Mouse (Mus musculus) stomach, embryonic 15.5 days (tissue): ENCODE measurements at regions not wholly inside any gene's neighbourhood (a gene's known extent, or its start where the extent isn't known, plus 50 kb on each side); places are given as distances from the start of the nearest gene placed in this dataset.

Source experiments
- ATAC-seq: fragments of 200-750 bp; cut with Nextera tagmentation; 2 replicates; pipeline ENCODE4 v1.8.0; 2017; ENCODE audit warnings: low read depth, moderate number of reproducible peaks, moderate TSS enrichment; ENCODE audit not compliant: insufficient read depth, low FRiP score
- H3K27ac ChIP-seq: fragments of 300-500 bp; sonication (generic); 2 replicates; pipeline ENCODE4 v1.5.1; 2015; ENCODE audit warnings: mild to moderate bottlenecking, inconsistent platforms
- H3K27me3 ChIP-seq: fragments of 300-500 bp; sonication (generic); replicated peaks from 2 replicates; pipeline ENCODE4 v1.6.1; 2015; ENCODE audit warnings: inconsistent platforms
- H3K36me3 ChIP-seq: fragments of 300-500 bp; sonication (generic); 2 replicates; pipeline ENCODE4 v1.6.1; 2015; ENCODE audit warnings: inconsistent platforms
- H3K4me1 ChIP-seq: fragments of 300-500 bp; sonication (generic); 2 replicates; pipeline ENCODE4 v1.6.1; 2015; ENCODE audit warnings: inconsistent platforms
- H3K4me2 ChIP-seq: fragments of 300-500 bp; sonication (generic); 2 replicates; pipeline ENCODE4 v1.6.1; 2015; ENCODE audit warnings: mild to moderate bottlenecking, inconsistent platforms
- H3K4me3 ChIP-seq: fragments of 300-500 bp; sonication (generic); replicated peaks from 2 replicates; pipeline ENCODE4 v1.5.1; 2015; ENCODE audit warnings: inconsistent platforms
- H3K9ac ChIP-seq: fragments of 300-500 bp; sonication (generic); 2 replicates; pipeline ENCODE4 v1.6.1; 2015; ENCODE audit warnings: inconsistent platforms
- H3K9me3 ChIP-seq: fragments of 300-500 bp; sonication (generic); 2 replicates; pipeline ENCODE4 v1.6.1; 2016; ENCODE audit warnings: inconsistent platforms
- WGBS: fragments of 180-500 bp; shearing (Covaris S2); methylation state at CpG from one replicate; pipeline ENCODE4 v1.1.7; 2015; 5-methylcytosine and 5-hydroxymethylcytosine counted together

DNA sequence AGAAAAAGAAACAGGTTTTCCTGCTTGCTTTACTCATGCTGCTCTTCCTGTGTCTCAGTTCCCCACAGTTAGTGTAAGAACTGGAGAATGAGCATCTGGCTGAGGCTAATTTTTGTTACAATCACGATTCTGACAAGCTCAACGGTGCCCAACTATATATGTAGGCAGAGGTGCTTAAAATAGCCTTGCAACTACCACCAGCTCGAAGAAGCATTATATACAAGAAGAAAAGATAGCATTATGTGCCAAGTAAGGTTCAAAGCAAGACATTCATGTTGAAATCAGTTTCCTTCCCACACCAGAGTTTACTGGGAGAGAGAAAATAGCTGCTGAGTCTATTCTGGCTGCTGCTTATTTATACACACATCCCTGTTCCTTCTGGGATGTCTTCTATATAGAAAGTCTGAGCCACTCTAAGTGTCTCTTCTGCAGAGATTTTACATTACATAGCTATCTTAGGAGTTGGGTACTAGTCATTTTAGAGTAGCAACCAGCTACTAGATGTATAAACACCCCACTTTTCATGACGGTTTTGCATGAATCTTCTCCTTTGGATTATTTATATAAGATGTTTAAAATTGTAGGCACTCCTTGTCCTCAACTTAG, 568.2 kb upstream of the Plxna2 start:
- no peak overlapping the region for H3K4me2 ChIP-seq
- no peaks in the 10 kb centered on the region for H3K27me3 ChIP-seq
- H3K9ac ChIP-seq, result no peak overlapping the region
- no peaks in the 10 kb centered on the region for H3K9me3 ChIP-seq
- H3K36me3 ChIP-seq, result no peaks in the 10 kb centered on the region
- no peak overlapping the region for H3K4me3 ChIP-seq
- H3K4me1 ChIP-seq, result no peaks in the 10 kb centered on the region
- no peak for ATAC-seq
- H3K27ac ChIP-seq, result no peak overlapping the region
- WGBS, result 49% methylated on average over 4 of the region's 4 CpGs

DNA sequence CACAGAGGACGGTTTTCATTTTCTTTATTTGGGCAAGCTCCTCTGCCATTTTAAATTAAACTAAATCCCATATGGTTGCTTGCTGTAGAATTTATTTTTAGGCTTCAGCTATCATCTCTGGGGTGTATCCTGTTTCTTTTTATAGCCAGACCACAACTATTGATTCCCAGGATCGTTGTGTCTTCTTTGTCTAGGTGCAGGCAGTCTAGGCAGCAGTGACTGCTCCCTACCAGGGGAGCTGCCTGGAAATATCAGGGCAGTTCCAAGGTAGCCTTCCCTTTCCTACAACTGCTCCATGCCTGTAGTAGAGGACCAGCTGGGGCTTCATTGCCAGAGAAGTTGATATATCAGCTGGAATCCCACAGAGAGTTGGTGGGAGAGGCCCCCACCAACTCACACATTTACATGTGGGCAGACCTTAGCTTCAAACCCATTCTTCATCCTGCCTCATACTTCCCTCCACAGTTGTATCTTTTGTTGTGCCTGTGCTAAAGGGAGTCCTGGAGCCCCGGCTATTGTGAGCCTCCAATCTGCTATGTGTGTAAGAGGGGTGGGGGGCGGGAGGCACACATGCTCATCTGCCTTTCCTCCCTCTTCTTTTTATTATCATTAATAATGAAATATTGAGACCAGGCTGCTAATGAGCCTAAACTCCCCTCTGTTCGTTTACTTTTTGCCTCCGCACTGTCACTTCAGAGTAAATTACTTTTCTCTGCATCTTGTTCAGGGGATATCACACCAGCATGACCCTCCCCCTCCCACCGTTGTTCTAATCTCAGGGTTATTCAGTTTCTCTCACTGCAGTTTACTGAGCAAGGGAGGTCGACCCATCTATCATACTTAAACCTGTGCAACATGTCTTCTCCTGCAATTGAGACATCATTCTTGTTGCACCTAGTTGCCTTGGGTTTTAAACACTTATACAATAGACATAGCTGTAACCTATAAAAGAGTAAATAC, 576.3 kb upstream of the Plxna2 start:
- WGBS, result 33% methylated on average over 8 of the region's 8 CpGs
- H3K9ac ChIP-seq, result no peak overlapping the region
- H3K27me3 ChIP-seq, result no peaks in the 10 kb centered on the region
- H3K4me3 ChIP-seq, result no peak overlapping the region
- no peaks in the 10 kb centered on the region for H3K36me3 ChIP-seq
- no peaks in the 10 kb centered on the region for H3K9me3 ChIP-seq
- no peak overlapping the region for H3K4me2 ChIP-seq
- H3K27ac ChIP-seq, result no peak overlapping the region
- ATAC-seq, result no peak
- no peaks in the 10 kb centered on the region for H3K4me1 ChIP-seq

DNA sequence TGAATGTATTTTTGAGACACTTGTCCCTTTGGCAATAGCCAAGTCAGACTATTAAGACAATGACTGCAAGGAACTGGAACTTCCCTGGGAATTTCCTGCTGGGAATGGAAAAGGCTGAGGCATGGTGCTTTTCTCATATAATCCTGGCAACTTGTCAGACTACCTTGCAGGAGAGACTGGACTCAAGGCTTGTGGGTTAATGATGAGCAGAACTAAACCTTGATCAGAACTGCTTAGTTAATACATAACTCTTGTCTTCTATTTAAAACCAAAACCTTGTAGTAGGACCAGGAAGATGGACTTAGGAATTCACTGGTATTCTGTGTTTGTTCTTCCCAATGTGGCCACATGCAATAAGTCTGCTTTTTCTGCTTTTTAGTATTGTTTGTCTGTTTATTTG, 579.3 kb upstream of the Plxna2 start:
- Histone ChIP-seq H3K9ac (no peak overlapping the region), H3K9me3 (no peaks in the 10 kb centered on the region), H3K27ac (no peak overlapping the region), H3K4me2 (no peak overlapping the region), H3K36me3 (no peaks in the 10 kb centered on the region), H3K27me3 (no peaks in the 10 kb centered on the region), H3K4me1 (no peaks in the 10 kb centered on the region), H3K4me3 (no peak overlapping the region)
- no peak for ATAC-seq

DNA sequence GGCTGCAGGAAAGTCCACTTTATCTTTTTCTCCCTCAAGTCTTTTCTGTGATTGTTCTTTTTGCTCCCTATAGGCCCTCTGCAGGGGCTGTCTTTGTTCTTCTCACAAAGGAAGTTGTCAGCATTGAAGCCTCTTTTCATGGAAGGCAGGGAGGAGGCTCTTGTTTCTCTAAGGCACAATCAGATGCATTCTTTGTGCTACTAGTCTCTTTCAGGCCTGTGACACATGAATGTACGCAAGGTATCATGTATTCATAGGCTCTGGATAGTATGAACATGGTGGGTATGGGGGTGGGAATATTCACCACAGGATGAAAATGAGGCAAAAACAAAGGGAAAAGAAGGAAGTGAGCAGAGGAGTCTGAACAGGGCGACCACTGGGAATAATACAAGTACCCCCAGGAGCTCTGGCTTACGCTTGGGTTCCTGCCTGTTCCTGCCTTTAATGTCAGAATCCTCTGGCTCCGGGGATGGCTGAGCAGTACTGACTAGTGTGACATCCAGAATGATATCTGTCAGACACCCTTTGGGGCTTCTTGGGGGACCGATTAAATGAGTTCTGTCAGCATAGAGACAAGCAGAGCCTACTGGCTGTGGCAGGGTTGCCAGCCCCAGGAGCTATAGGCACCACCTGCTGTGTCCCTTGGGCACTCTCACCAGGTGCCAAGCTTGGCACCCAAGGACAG, 583.7 kb upstream of the Plxna2 start:
- Histone ChIP-seq H3K4me3 (no peak overlapping the region), H3K36me3 (no peaks in the 10 kb centered on the region), H3K4me1 (no peaks in the 10 kb centered on the region), H3K9me3 (no peaks in the 10 kb centered on the region), H3K4me2 (no peak overlapping the region), H3K27ac (no peak overlapping the region), H3K9ac (no peak overlapping the region), H3K27me3 (no peaks in the 10 kb centered on the region)
- WGBS, result 76% methylated on average over 5 of the region's 5 CpGs
- ATAC-seq, result no peak

DNA sequence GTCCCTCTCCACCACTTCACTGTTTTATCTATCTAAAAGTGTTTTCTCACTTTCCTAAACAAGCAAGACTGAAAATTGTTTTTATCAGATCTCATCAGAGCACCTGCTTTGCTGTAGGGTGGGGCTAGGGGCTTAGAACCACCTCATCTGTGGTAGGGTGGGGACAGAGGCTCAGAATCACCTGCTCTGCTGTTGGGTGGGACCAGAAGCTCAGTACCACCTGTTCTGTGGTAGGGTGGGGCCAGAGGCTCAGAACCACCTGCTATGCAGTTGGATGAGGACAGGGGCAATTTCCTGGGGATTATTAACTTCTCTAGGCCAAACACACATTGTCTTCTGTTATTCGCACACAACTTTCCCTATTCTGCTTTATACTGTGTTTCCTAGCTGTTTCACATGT, 585.4 kb upstream of the Plxna2 start:
- no peak overlapping the region for H3K4me2 ChIP-seq
- no peaks in the 10 kb centered on the region for H3K9me3 ChIP-seq
- H3K36me3 ChIP-seq, result no peaks in the 10 kb centered on the region
- no peak overlapping the region for H3K27ac ChIP-seq
- H3K27me3 ChIP-seq, result no peaks in the 10 kb centered on the region
- no peak overlapping the region for H3K4me3 ChIP-seq
- no peak overlapping the region for H3K9ac ChIP-seq
- H3K4me1 ChIP-seq, result no peaks in the 10 kb centered on the region
- no peak; the same call in 1 of the 2 replicates for ATAC-seq
- 100% methylated on average over 1 of the region's 1 CpGs for WGBS

DNA sequence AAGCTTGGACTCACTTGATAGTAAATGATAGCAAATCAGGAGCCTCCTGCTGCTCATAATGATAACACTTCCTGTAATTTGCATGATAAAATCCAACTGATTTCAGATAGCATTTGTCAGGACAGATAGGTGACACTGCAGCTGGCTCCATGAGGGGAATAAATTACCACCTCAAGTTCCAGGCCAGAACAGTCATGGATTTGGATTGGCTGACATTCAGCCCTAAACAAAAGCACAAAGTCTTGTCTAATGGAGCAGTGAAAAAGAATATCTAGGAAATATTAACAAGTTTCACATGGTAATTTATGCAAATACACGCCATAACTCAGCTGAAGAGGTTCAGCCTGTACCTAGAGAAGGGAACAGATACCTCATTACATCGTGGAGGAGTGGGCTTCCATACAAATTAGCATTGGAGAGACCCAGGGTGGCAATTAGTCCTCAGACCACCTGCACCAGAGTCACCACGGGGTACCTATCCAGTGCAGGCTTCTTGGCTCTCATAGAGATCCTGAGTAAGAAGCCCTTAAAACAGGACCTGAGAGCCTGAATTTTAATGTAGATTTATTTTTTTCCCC, 587.3 kb upstream of the Plxna2 start:
- Histone ChIP-seq H3K27me3 (no peaks in the 10 kb centered on the region), H3K4me3 (no peak overlapping the region), H3K4me2 (no peak overlapping the region), H3K4me1 (no peaks in the 10 kb centered on the region), H3K27ac (no peak overlapping the region), H3K9me3 (no peaks in the 10 kb centered on the region), H3K36me3 (no peaks in the 10 kb centered on the region), H3K9ac (no peak overlapping the region)
- ATAC-seq, result no peak
- 75% methylated on average over 3 of the region's 3 CpGs for WGBS

DNA sequence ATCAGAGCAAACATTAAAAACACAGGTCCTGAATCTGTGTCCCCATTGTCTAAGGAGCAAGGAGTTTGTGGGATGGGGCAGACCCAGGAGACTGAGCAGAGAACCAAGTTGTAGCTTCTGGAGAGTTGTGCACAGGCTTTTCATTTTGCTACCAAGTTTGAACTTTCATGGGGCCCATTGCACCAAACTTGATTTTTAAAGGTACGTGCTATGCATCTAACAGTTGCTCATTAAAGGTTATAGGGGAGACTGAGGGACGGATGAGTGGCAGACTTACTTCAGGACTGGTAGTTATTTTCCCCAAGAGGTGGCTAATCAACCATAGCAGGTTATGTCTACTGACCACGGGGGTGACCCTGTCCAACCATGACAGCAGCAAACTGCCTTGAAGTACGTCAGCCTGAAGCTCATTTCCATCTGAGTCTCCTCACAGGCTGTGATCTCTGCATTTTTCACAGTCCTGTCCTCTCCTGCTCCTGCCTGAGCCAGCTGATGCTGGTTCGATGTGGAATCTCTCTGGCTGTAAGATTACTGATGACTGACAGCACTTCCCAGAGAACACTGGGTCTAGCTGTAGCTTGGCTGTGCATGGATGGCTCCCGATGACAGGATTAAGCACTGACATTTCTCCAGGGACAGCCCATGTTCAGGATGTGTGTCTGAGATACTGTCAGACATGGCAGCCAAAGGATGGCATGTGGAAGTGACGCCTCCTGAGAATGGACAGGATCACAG, 590.9 kb upstream of the Plxna2 start:
- no peak for ATAC-seq
- H3K27ac ChIP-seq, result no peak overlapping the region
- no peaks in the 10 kb centered on the region for H3K36me3 ChIP-seq
- WGBS, result 82% methylated on average over 7 of the region's 7 CpGs
- H3K4me2 ChIP-seq, result no peak overlapping the region
- no peaks in the 10 kb centered on the region for H3K27me3 ChIP-seq
- no peak overlapping the region for H3K4me3 ChIP-seq
- H3K9me3 ChIP-seq, result no peaks in the 10 kb centered on the region
- H3K9ac ChIP-seq, result no peak overlapping the region
- H3K4me1 ChIP-seq, result no peaks in the 10 kb centered on the region

DNA sequence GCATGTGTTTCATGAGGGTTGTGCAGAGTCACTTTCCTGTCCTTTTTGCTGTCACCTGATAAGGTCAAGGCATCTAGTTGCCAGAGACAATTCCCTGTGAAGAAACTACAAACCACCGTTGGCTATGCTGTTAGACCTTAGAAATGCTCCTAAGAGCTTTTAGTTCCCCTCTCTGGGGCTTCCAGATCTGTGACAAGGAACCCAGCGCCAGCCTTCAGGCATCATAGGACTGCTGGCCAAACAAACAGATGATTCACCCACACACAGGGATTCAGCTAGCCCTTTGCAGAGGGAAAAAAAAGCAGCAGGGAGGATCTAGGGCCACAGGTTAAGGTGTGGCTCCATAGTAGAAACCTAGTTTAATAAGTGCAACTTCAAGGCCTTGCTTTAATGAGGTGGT, 591.8 kb upstream of the Plxna2 start:
- Histone ChIP-seq H3K4me3 (no peak overlapping the region), H3K27me3 (no peaks in the 10 kb centered on the region), H3K36me3 (no peaks in the 10 kb centered on the region), H3K4me2 (no peak overlapping the region), H3K9me3 (no peaks in the 10 kb centered on the region), H3K4me1 (no peaks in the 10 kb centered on the region), H3K9ac (no peak overlapping the region), H3K27ac (no peak overlapping the region)
- ATAC-seq, result no peak
- WGBS, result 31% methylated on average over 2 of the region's 2 CpGs

DNA sequence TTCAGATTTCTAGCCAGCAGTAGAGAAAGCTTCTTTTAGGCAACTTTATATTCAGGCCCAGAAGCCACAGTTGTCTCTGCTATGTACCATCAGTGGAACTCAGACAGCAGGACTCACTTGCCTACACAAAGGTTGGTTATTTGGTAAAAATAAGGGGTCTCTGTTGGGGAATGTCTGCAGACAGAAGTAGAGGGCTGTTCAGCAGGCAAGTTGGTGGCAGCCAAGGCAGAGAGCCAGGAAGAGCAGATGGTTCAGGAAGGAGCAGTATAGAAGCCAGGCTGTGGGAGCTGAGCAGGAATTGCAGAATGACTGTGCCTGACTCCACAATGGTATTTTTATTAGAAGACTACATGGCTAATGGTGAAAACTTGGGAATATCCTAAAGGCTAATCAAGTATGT, 598.7 kb upstream of the Plxna2 start:
- no peak overlapping the region for H3K4me2 ChIP-seq
- no peak overlapping the region for H3K27ac ChIP-seq
- H3K4me3 ChIP-seq, result no peak overlapping the region
- H3K36me3 ChIP-seq, result no peaks in the 10 kb centered on the region
- ATAC-seq, result no peak
- no peaks in the 10 kb centered on the region for H3K4me1 ChIP-seq
- no peak overlapping the region for H3K9ac ChIP-seq
- H3K9me3 ChIP-seq, result no peaks in the 10 kb centered on the region
- H3K27me3 ChIP-seq, result no peaks in the 10 kb centered on the region

DNA sequence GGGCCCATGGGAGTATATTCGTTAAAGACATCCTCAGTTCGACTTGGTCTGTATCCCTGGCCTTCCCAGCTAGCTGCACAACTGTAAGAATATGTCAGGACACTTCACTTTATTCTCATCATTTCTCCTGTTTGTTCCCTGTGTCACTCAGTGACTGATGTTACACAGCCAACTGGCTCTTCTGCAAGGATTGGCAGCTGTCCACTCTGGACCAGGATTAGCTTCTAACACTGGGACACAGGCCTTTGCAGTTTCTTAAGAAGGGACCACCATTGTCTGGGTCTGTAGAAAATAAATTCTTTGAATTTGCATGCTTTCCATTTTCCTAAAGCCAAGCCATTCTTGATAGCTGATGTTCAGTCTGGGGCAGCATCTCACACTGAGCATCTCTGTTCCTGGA, 622.1 kb upstream of the Camk1g start:
- H3K4me2 ChIP-seq, result no peak overlapping the region
- H3K4me3 ChIP-seq, result no peak overlapping the region
- H3K36me3 ChIP-seq, result no peaks in the 10 kb centered on the region
- 79% methylated on average over 2 of the region's 2 CpGs for WGBS
- H3K9me3 ChIP-seq, result no peaks in the 10 kb centered on the region
- ATAC-seq, result no peak
- no peaks in the 10 kb centered on the region for H3K27me3 ChIP-seq
- H3K9ac ChIP-seq, result no peak overlapping the region
- H3K27ac ChIP-seq, result no peak overlapping the region
- H3K4me1 ChIP-seq, result 0 out of 2 replicates have a peak, but pooled peaks cover 3% of the 10 kb centered on the region

DNA sequence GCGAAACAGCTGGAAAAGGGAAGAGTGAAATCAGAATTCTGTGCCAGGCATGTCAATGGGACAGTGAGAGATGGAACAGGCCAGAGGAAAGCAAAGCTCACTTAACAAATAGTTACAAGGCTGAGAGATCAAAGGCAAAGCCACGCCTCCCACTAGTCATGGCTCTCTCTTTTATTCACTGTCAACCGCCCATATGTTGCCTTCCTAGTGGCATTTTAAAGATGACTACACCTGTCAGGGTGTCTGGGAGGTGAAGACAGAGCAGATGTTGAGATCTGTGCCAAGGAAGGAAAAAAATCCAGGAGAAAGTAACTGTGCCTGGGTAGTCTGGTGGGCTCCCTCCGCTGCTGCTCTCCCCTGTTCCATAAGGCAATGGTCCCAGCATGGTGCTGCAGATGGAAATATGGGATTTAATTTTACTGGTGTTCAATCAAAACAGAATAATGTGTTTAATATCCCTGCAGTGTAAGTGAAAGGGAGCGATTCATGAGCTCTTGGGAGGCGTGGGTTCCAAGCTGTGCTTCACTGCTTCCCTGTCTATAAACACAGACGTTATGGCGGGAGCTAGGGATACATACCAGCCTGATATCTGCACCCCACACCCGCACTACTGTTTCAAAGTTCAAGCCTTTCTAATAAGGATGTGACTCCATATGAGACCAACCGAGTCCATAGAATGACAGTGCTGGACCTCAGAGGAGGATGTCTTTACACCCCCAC, 620.0 kb upstream of the Camk1g start:
- 49% methylated on average over 10 of the region's 10 CpGs for WGBS
- H3K27ac ChIP-seq, result no peak overlapping the region
- no peak for ATAC-seq
- no peaks in the 10 kb centered on the region for H3K9me3 ChIP-seq
- no peaks in the 10 kb centered on the region for H3K36me3 ChIP-seq
- no peaks in the 10 kb centered on the region for H3K27me3 ChIP-seq
- H3K4me3 ChIP-seq, result no peak overlapping the region
- H3K9ac ChIP-seq, result no peak overlapping the region
- 0 out of 2 replicates have a peak, but pooled peaks cover 3% of the 10 kb centered on the region for H3K4me1 ChIP-seq
- H3K4me2 ChIP-seq, result no peak overlapping the region
